Mouse (Mus musculus) cerebellum, adult 2 months (tissue): ENCODE results near the gene Ager. TPM values are rescaled to one million over a fixed set of nuclear protein-coding genes. Genes with fewer than 3 reads are reported as not detected.

Experiments used
- DNase-seq, 2 experiments: peaks; one replicate each; pipeline ENCODE4 v3.0.0; 2021
- H3K27ac ChIP-seq: fragments of 200-500 bp; 2 replicates; pipeline ENCODE4 v1.5.1; 2012; ENCODE audit warnings: low read length, control low read depth, inconsistent platforms; ENCODE audit not compliant: insufficient read depth
- H3K27me3 ChIP-seq: fragments of 200-500 bp; 2 replicates; pipeline ENCODE4 v1.6.1; 2012; ENCODE audit warnings: inconsistent platforms, mild to moderate bottlenecking, low read length, moderate library complexity; ENCODE audit not compliant: control insufficient read depth, insufficient read depth
- H3K4me1 ChIP-seq: fragments of 200-500 bp; 2 replicates; pipeline ENCODE4 v1.6.1; 2011; ENCODE audit warnings: low read length; ENCODE audit not compliant: control insufficient read depth, insufficient read depth
- H3K4me3 ChIP-seq: fragments of 200-500 bp; replicated peaks from 2 replicates; pipeline ENCODE3; 2011; ENCODE audit warnings: mild to moderate bottlenecking, low read depth, low read length, control low read depth; ENCODE audit not compliant: insufficient read depth
- CTCF ChIP-seq: fragments of 200-500 bp; IDR thresholded peaks from 2 replicates; pipeline ENCODE4 v1.5.1; 2011; ENCODE audit warnings: low read depth, mild to moderate bottlenecking, control low read depth, low read length, moderate library complexity, borderline replicate concordance; ENCODE audit not compliant: insufficient read depth
- POLR2A ChIP-seq: fragments of 200-500 bp; IDR thresholded peaks from 2 replicates; pipeline ENCODE4 v1.6.1; 2011; ENCODE audit warnings: low read length, control low read depth, borderline replicate concordance; ENCODE audit not compliant: insufficient read depth
- WGBS: fragments of 180-500 bp; shearing (Covaris S2); methylation state at CpG from one replicate; pipeline ENCODE4 v1.1.7; 2018; 5-methylcytosine and 5-hydroxymethylcytosine counted together
- polyA plus RNA-seq: library from polyadenylated mRNA; depleted of rRNA; stranded (reverse); fragments of >200 nt; gene quantifications from 2 replicates; pipeline ENCODE4 v1.2.3, GENCODE M21; 2012

The Ager gene
- polyA plus RNA-seq, 1 experiment = 1.4 TPM

DNA sequence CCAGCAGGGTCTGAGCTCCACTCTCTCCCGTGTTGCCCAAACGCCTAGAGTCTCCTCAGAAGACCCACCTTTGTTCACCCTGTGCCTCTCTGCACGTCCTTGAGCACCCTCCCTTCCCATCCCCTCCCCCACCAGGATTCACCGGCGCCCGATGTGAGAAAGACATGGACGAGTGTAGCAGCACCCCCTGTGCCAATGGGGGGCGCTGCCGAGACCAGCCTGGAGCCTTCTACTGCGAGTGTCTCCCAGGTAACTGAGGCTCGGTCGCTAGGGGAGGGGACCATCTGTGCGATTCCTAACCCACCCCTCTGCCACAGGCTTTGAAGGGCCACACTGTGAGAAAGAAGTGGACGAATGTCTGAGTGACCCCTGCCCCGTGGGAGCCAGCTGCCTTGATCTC is 25.3 kb upstream of the Ager start:
- TF ChIP-seq CTCF (no peak), POLR2A (no peak)
- H3K27ac ChIP-seq = no peak overlapping the region
- no peaks in the 10 kb centered on the region for H3K27me3 ChIP-seq
- DNase-seq = no peak
- H3K4me3 ChIP-seq = no peak overlapping the region
- WGBS = 9% methylated on average over 15 of the region's 15 CpGs
- H3K4me1 ChIP-seq = no peaks in the 10 kb centered on the region

DNA sequence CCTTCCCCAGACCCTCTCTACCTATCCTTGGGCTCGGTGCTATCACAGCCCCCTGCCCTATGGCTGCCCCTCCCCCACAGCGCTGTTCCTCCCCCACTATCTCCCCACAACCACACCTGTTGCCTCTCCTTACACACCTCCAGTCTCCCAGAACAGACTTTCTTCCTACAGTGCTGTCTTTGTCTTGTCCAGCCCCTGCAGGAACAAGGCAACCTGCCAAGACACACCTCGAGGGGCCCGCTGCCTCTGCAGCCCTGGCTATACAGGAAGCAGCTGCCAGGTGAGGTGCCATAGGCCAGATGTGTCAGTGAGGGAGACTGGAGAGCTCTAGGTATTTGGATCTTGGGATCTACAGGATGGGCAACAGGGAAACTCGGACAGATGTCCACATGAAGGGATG is 21.1 kb upstream of the Ager start:
- TF ChIP-seq POLR2A (no peak), CTCF (no peak)
- Histone ChIP-seq H3K27me3 (no peaks in the 10 kb centered on the region), H3K4me3 (no peak overlapping the region), H3K4me1 (no peaks in the 10 kb centered on the region), H3K27ac (no peak overlapping the region)
- WGBS = 64% methylated on average over 5 of the region's 5 CpGs
- no peak for DNase-seq

- no peak overlapping the region for H3K4me3 ChIP-seq
- WGBS = 88% methylated on average over 3 of the region's 3 CpGs
- TF ChIP-seq CTCF (no peak), POLR2A (no peak)
- no peak overlapping the region for H3K27ac ChIP-seq
- H3K4me1 ChIP-seq = no peaks in the 10 kb centered on the region
- DNase-seq = no peak
- H3K27me3 ChIP-seq = no peaks in the 10 kb centered on the region
Observed at GRCm38 (mm10) chr17:34578070-34578469, 19.6 kb upstream of the Ager start.

DNA sequence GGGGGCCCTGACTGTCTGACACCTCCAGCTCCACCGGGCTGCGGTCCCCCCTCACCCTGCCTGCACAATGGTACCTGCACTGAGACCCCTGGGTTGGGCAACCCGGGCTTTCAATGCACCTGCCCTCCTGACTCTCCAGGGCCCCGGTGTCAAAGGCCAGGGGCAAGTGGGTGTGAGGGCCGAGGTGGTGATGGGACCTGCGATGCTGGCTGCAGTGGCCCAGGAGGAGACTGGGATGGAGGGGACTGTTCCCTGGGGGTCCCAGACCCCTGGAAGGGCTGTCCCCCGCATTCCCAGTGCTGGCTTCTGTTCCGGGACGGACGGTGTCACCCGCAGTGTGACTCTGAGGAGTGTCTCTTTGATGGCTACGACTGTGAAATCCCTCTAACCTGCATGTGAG is 15.1 kb upstream of the Ager start:
- H3K27ac ChIP-seq = no peak overlapping the region
- DNase-seq = no peak
- TF ChIP-seq CTCF (no peak), POLR2A (no peak)
- no peaks in the 10 kb centered on the region for H3K27me3 ChIP-seq
- 82% methylated on average over 12 of the region's 12 CpGs for WGBS
- 0 out of 2 replicates have a peak, but pooled peaks cover 4% of the 10 kb centered on the region for H3K4me1 ChIP-seq
- no peak overlapping the region for H3K4me3 ChIP-seq

DNA sequence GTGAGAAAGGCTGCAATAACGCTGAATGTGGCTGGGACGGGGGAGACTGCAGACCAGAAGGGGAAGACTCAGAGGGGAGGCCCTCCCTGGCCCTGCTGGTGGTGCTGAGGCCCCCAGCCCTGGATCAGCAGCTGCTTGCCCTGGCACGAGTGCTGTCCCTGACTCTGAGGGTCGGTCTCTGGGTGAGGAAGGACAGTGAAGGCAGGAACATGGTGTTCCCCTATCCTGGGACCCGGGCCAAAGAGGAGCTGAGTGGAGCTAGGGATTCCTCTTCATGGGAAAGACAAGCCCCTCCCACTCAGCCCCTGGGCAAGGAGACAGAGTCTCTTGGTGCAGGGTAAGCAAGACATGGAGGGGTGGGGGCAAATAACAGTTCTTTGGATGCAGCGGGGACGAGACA is 14.3 kb upstream of the Ager start:
- no peak overlapping the region for H3K27ac ChIP-seq
- no peak for TF ChIP-seq CTCF
- no peak for TF ChIP-seq POLR2A
- peak in 1 of 2 experiments; percentile 24 for DNase-seq
- peaks cover 8% of the 10 kb centered on the region; the same call in 1 of the 2 replicates for H3K4me1 ChIP-seq
- 30% methylated on average over 7 of the region's 7 CpGs for WGBS
- H3K27me3 ChIP-seq = no peaks in the 10 kb centered on the region
- H3K4me3 ChIP-seq = no peak overlapping the region

GRCm38 (mm10) chr17:34583819-34584218 is 13.8 kb upstream of the Ager start:
- no peak for TF ChIP-seq POLR2A
- no peak for TF ChIP-seq CTCF
- Histone ChIP-seq H3K4me3 (no peak overlapping the region), H3K4me1 (peaks cover 8% of the 10 kb centered on the region; the same call in 1 of the 2 replicates), H3K27me3 (no peaks in the 10 kb centered on the region), H3K27ac (no peak overlapping the region)
- WGBS = 83% methylated on average over 8 of the region's 8 CpGs
- no peak for DNase-seq

- DNase-seq = peak in 1 of 2 experiments; percentile 33
- 67% methylated on average over 8 of the region's 8 CpGs for WGBS
- H3K27ac ChIP-seq = no peak overlapping the region
Observed at GRCm38 (mm10) chr17:34585121-34585520, 12.5 kb upstream of the Ager start.

GRCm38 (mm10) chr17:34585877-34586771 is 11.5 kb upstream of the Ager start:
- TF ChIP-seq POLR2A = no peak
- no peak for TF ChIP-seq CTCF
- Histone ChIP-seq H3K4me3 (peak overlapping the region; percentile 71), H3K27me3 (no peaks in the 10 kb centered on the region), H3K4me1 (peaks cover 18% of the 10 kb centered on the region; the same call in 1 of the 2 replicates), H3K27ac (peak overlapping the region; percentile 81)
- 15% methylated on average over 32 of the region's 32 CpGs for WGBS
- peak in 1 of 2 experiments; percentile 33 for DNase-seq

More at GRCm38 (mm10) chr17:34585121-34585520, 12.5 kb upstream of the Ager start:
- Histone ChIP-seq H3K27me3 (no peaks in the 10 kb centered on the region), H3K4me1 (peaks cover 8% of the 10 kb centered on the region; the same call in 1 of the 2 replicates), H3K4me3 (no peak overlapping the region)
- TF ChIP-seq CTCF (no peak), POLR2A (no peak)
